Mouse (Mus musculus) liver, adult 2 months (tissue): ENCODE measurements at regions not wholly inside any gene's neighbourhood (a gene's known extent, or its start where the extent isn't known, plus 50 kb on each side); places are given as distances from the start of the nearest gene placed in this dataset.

Experiments
- DNase-seq: peaks from one replicate; pipeline ENCODE4 v3.0.0-alpha.2; 2011; ENCODE audit warnings: low read depth, low spot score; ENCODE audit errors: extremely low read depth
- H3K27ac ChIP-seq: fragments of 200-500 bp; replicated peaks from 2 replicates; pipeline ENCODE4 v1.5.1; 2012; ENCODE audit warnings: low read depth, mild to moderate bottlenecking, control low read depth, inconsistent platforms, low read length; ENCODE audit not compliant: insufficient read depth
- H3K27me3 ChIP-seq: fragments of 200-500 bp; 2 replicates; pipeline ENCODE4 v1.6.1; 2012; ENCODE audit warnings: mild to moderate bottlenecking, moderate library complexity, low read length, inconsistent platforms; ENCODE audit not compliant: control insufficient read depth, insufficient read depth
- H3K36me3 ChIP-seq: fragments of 200-500 bp; 2 replicates; pipeline ENCODE4 v1.6.1; 2012; ENCODE audit warnings: low read length, inconsistent platforms; ENCODE audit not compliant: control insufficient read depth, insufficient read depth
- H3K4me1 ChIP-seq: fragments of 200-500 bp; 2 replicates; pipeline ENCODE4 v1.6.1; 2011; ENCODE audit warnings: low read length; ENCODE audit not compliant: control insufficient read depth, insufficient read depth
- H3K4me3 ChIP-seq: fragments of 200-500 bp; 2 replicates; pipeline ENCODE4 v1.5.1; 2011; ENCODE audit warnings: low read depth, mild to moderate bottlenecking, control low read depth, low read length, moderate library complexity; ENCODE audit not compliant: insufficient read depth
- H3K79me2 ChIP-seq: fragments of 200-500 bp; 2 replicates; pipeline ENCODE4 v1.6.1; 2012; ENCODE audit warnings: inconsistent platforms, mild to moderate bottlenecking, low read length, moderate library complexity; ENCODE audit not compliant: control insufficient read depth, insufficient read depth
- H3K9ac ChIP-seq: fragments of 200-500 bp; 2 replicates; pipeline ENCODE4 v1.6.1; 2012; ENCODE audit warnings: low read depth, mild to moderate bottlenecking, control low read depth, inconsistent platforms, low read length
- CTCF ChIP-seq: fragments of 200-500 bp; IDR thresholded peaks from 2 replicates; pipeline ENCODE4 v1.5.1; 2011; ENCODE audit warnings: low read depth, low read length, control low read depth
- POLR2A ChIP-seq: fragments of 200-500 bp; IDR thresholded peaks from 2 replicates; pipeline ENCODE4 v1.6.1; 2011; ENCODE audit warnings: low read length, control low read depth; ENCODE audit not compliant: insufficient read depth; ENCODE audit errors: extremely low read depth
- WGBS: fragments of 180-500 bp; shearing (Covaris S2); methylation state at CpG from one replicate; pipeline ENCODE4 v1.1.7; 2018; 5-methylcytosine and 5-hydroxymethylcytosine counted together

GRCm38 (mm10) chr1:100551293-100551692 is 778.7 kb downstream of the Cntnap5b start:
- Histone ChIP-seq H3K4me1 (peaks cover 7% of the 10 kb centered on the region; the same call in 1 of the 2 replicates), H3K27ac (no peak overlapping the region), H3K27me3 (no peaks in the 10 kb centered on the region), H3K79me2 (no peaks in the 10 kb centered on the region), H3K36me3 (no peaks in the 10 kb centered on the region), H3K9ac (no peak overlapping the region), H3K4me3 (no peak overlapping the region)
- no peak for TF ChIP-seq POLR2A
- TF ChIP-seq CTCF, result no peak
- DNase-seq, result peak; percentile 77
- 25% methylated on average over 1 of the region's 1 CpGs for WGBS

GRCm38 (mm10) chr1:100556937-100557336 is 784.4 kb downstream of the Cntnap5b start:
- no peaks in the 10 kb centered on the region for H3K79me2 ChIP-seq
- WGBS, result 24% methylated on average over 2 of the region's 2 CpGs
- H3K4me3 ChIP-seq, result no peak overlapping the region
- no peaks in the 10 kb centered on the region for H3K27me3 ChIP-seq
- no peaks in the 10 kb centered on the region; the same call in 1 of the 2 replicates for H3K4me1 ChIP-seq
- peak; percentile 93 for TF ChIP-seq CTCF
- TF ChIP-seq POLR2A, result no peak
- no peaks in the 10 kb centered on the region for H3K36me3 ChIP-seq
- DNase-seq, result peak; percentile 59
- no peak overlapping the region for H3K27ac ChIP-seq
- H3K9ac ChIP-seq, result no peak overlapping the region
